28 mouse cellular contexts compared by ENCODE assay signal in genomic region chr11:108682014-108682413, GRCm38 (mm10).
DNase-seq lines count a peak whose midpoint lies in the region; ATAC-seq and TF ChIP-seq lines count a peak whose summit lies in the region.
"Had no signal": no experiment of that assay in that cellular context is flagged by ENCODE, and none has a peak within 500 bp of the region (broad histone marks: within the 10 kb centered on the region; RNA-seq: fewer than 3 reads in every experiment).

No protein-coding gene starts in this region.

- H3K27ac ChIP-seq in testis, adult 2 months (ENCODE audit: control insufficient read depth, insufficient read depth, low read depth, low read length) = no peak overlapping the region; the same call in 1 of the 2 replicates
- H3K27ac ChIP-seq: embryonic facial prominence, embryonic 13.5 days; embryonic facial prominence, embryonic 15.5 days; forebrain, embryonic 10.5 days; forebrain, embryonic 12.5 days had no signal

- no peak for TF ChIP-seq CTCF in testis, adult 2 months (IDR thresholded peaks at IDR 0.05; ENCODE audit: control insufficient read depth, insufficient read depth, insufficient replicate concordance, low read depth, low read length)

- TF ChIP-seq POLR2A in testis, adult 2 months (IDR thresholded peaks at IDR 0.05; ENCODE audit: control insufficient read depth, low read depth, low read length) = no peak

- peak overlapping the region; percentile 87; the same call in 1 of the 2 replicates for H3K4me3 ChIP-seq in testis, adult 2 months (ENCODE audit: control insufficient read depth, low read depth, low read length)
- H3K4me3 ChIP-seq: embryonic facial prominence, embryonic 13.5 days; embryonic facial prominence, embryonic 15.5 days; erythroblast, embryonic 14.5 days; forebrain, embryonic 10.5 days; forebrain, embryonic 12.5 days had no signal

- H3K36me3 ChIP-seq in testis, adult 2 months (ENCODE audit: control insufficient read depth, insufficient read depth, low read length) = no peaks in the 10 kb centered on the region
- H3K36me3 ChIP-seq: embryonic facial prominence, embryonic 15.5 days; forebrain, embryonic 10.5 days; forebrain, embryonic 12.5 days; G1E had no signal

- H3K27me3 ChIP-seq in testis, adult 2 months (ENCODE audit: control insufficient read depth, insufficient read depth, low read length) = no peaks in the 10 kb centered on the region
- H3K27me3 ChIP-seq: CH12.LX; embryonic facial prominence, embryonic 13.5 days; embryonic facial prominence, embryonic 15.5 days; forebrain, embryonic 12.5 days; Patski had no signal

- no peak for DNase-seq in frontal cortex, postnatal 25 days (ENCODE audit: low spot score in 2 of 2)
- no peak for DNase-seq in testis, postnatal 10 days (ENCODE audit: low spot score)
- DNase-seq in natural killer cell, adult 2 months (ENCODE audit: low spot score in 2 of 2) = no peak
- DNase-seq: adrenal gland, adult 8-10 months; adrenal gland, postnatal 14 days; adrenal gland, postnatal 36 days; B cell, adult 2 months; cerebellum, adult 11 months; cerebellum, adult 18-20 months; cerebellum, adult 8-10 months; cerebellum, adult 9-11 months; cerebellum, postnatal 14 days; cerebellum, postnatal 36 days; embryo, embryonic 11 days had no signal

- no peaks in the 10 kb centered on the region for H3K4me1 ChIP-seq in testis, adult 2 months (ENCODE audit: control insufficient read depth, insufficient read depth, low read length)
- H3K4me1 ChIP-seq: embryonic facial prominence, embryonic 13.5 days; embryonic facial prominence, embryonic 15.5 days; forebrain, embryonic 10.5 days; forebrain, embryonic 12.5 days had no signal

- ATAC-seq in frontal cortex, adult (ENCODE audit: low TSS enrichment) = peak; percentile 76
- ATAC-seq: activated CD4-positive, CD25-positive, alpha-beta regulatory T cell, adult 4 months; CD4-positive, CD25-positive, alpha-beta regulatory T cell, adult 4 months; forebrain, embryonic 14.5 days; forebrain, embryonic 16.5 days; Patski had no signal
